In the genomic region with DNA sequence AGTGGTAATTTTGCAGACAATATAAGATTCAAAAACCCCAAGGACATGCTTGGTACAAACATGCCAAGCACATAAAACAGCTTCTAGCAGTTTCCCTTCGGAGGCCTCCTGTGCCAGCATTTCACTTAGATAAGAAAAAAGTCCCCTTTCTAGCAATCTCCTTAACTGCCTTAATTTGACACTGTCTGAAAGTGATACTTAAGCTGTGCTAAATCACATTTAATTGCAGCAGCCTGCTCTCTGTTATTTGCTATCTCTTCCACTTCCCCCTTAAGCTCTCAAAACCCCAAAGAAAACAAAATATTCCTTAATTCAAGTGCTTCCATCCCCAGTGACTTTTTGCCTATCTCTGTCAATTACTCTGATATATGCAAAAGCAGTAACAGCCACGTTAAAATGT, we compare ENCODE assay signal across 20 mouse cellular contexts.
"Had no signal": no experiment of that assay in that cellular context is flagged by ENCODE, and none has a peak within 500 bp of the region (broad histone marks: within the 10 kb centered on the region; RNA-seq: fewer than 3 reads in every experiment).

No protein-coding gene starts in this region.

- H3K4me3 ChIP-seq: kidney, embryonic 15.5 days; limb, embryonic 12.5 days; limb, embryonic 15.5 days; midbrain, embryonic 12.5 days; myocyte; neural tube, embryonic 13.5 days; stomach, embryonic 15.5 days had no signal

- H3K4me1 ChIP-seq: limb, embryonic 12.5 days; limb, embryonic 15.5 days; midbrain, embryonic 12.5 days; neural tube, embryonic 13.5 days; stomach, embryonic 15.5 days had no signal

- H3K27me3 ChIP-seq: kidney, embryonic 15.5 days; limb, embryonic 12.5 days; limb, embryonic 15.5 days; neural tube, embryonic 13.5 days; stomach, embryonic 15.5 days had no signal

- H3K9me3 ChIP-seq: kidney, embryonic 15.5 days; limb, embryonic 12.5 days; limb, embryonic 15.5 days; midbrain, embryonic 12.5 days; neural tube, embryonic 13.5 days; stomach, embryonic 15.5 days had no signal

- H3K27ac ChIP-seq: kidney, embryonic 15.5 days; limb, embryonic 12.5 days; limb, embryonic 15.5 days; liver, embryonic 14.5 days; macrophage; midbrain, embryonic 12.5 days; neural tube, embryonic 13.5 days; stomach, embryonic 15.5 days had no signal

- H3K9ac ChIP-seq: kidney, embryonic 15.5 days; limb, embryonic 12.5 days; limb, embryonic 15.5 days; liver, embryonic 14.5 days; liver, postnatal 0 days; lung, embryonic 14.5 days; midbrain, embryonic 12.5 days; neural tube, embryonic 13.5 days; stomach, embryonic 15.5 days had no signal

- ATAC-seq: liver, postnatal 0 days; lung, postnatal 0 days had no signal

- H3K36me3 ChIP-seq: kidney, embryonic 15.5 days; limb, embryonic 12.5 days; limb, embryonic 15.5 days; midbrain, embryonic 12.5 days; neural tube, embryonic 13.5 days; stomach, embryonic 15.5 days had no signal

- DNase-seq: kidney, postnatal 14 days; kidney, postnatal 4 days; left cerebral cortex, postnatal 4 days; liver, postnatal 0 days; lung, embryonic 14.5 days; retina, postnatal 1 day; right cerebral cortex, postnatal 25 days; spleen, adult 18-20 months; thymus, postnatal 25 days had no signal

- H3K4me2 ChIP-seq: kidney, embryonic 15.5 days; limb, embryonic 12.5 days; limb, embryonic 15.5 days; liver, embryonic 11.5 days; lung, embryonic 14.5 days; midbrain, embryonic 12.5 days; neural tube, embryonic 13.5 days; stomach, embryonic 15.5 days had no signal
